ENCODE assay signal across 9 mouse cellular contexts in genomic region chr5:31138968-31139425, GRCm38 (mm10). TPM values are rescaled to one million over a fixed set of nuclear protein-coding genes. Genes with fewer than 3 reads are reported as not detected.
DNase-seq lines count a peak whose midpoint lies in the region; ATAC-seq lines count a peak whose summit lies in the region.
"Had no signal": no experiment of that assay in that cellular context is flagged by ENCODE, and none has a peak within 500 bp of the region (broad histone marks: within the 10 kb centered on the region; RNA-seq: fewer than 3 reads in every experiment).

No protein-coding gene starts in this region.

- H3K4me1 ChIP-seq in heart, embryonic 13.5 days, result peaks cover 28% of the 10 kb centered on the region

- intact Hi-C loops in heart, postnatal 14 days (cut with DNase I), result no loop called here
- intact Hi-C loops in gastrocnemius, postnatal 36 days (cut with DNase I), result no loop called here
- intact Hi-C loops in left cerebral cortex, postnatal 14 days (cut with DNase I), result no loop called here

- peaks cover 65% of the 10 kb centered on the region for H3K27me3 ChIP-seq in heart, embryonic 13.5 days (replicated peaks)

- no peak overlapping the region for H3K27ac ChIP-seq in heart, embryonic 13.5 days (replicated peaks)

- no peaks in the 10 kb centered on the region for H3K9me3 ChIP-seq in heart, embryonic 13.5 days

- H3K36me3 ChIP-seq in heart, embryonic 13.5 days, result peaks cover 23% of the 10 kb centered on the region

- no peak overlapping the region for H3K9ac ChIP-seq in heart, embryonic 13.5 days

- no peak for ATAC-seq in heart, embryonic 13.5 days (ENCODE audit: extremely low read depth, insufficient number of reproducible peaks, low FRiP score, low TSS enrichment)

- no peak for DNase-seq in heart, adult 18-20 months
- DNase-seq in R1 (ENCODE audit: low read depth, low spot score), result peak; percentile 84
- peak; percentile 15 to 26 for DNase-seq in heart, postnatal 14 days
- peak; percentile 42 for DNase-seq in mesoderm, embryonic 11.5 days (ENCODE audit: low read depth, low spot score)
- no peak for DNase-seq in gastrocnemius, postnatal 36 days
- DNase-seq in left cerebral cortex, postnatal 14 days (ENCODE audit: low spot score in 2 of 2), result no peak
- DNase-seq in layer of hippocampus, adult 18-20 months (ENCODE audit: low spot score in 2 of 2), result no peak

- H3K4me3 ChIP-seq in heart, embryonic 13.5 days, result peak overlapping the region; percentile 45

- peak overlapping the region; percentile 69 for H3K4me2 ChIP-seq in heart, embryonic 13.5 days

- WGBS in heart, embryonic 13.5 days, result 6% methylated on average over 9 of the region's 9 CpGs

RNA-seq across cellular contexts. Expression of gene Ucn, which starts 0.4 kb away (rescaled TPM):
- polyA plus RNA-seq in heart, embryonic 13.5 days (2015; fragmentation: Nextera tagmentation; extraction: Ambion mirVana), result 0.45 TPM in 1 of 2 replicates, not detected in the other
- total RNA-seq in heart, adult 18-20 months (2021), result not detected
- not detected for total RNA-seq in heart, postnatal 14 days (2021)
- not detected for total RNA-seq in gastrocnemius, postnatal 36 days (2021)
- total RNA-seq in left cerebral cortex, postnatal 14 days (2021), result 1 to 10 TPM; 2.5 to 2.7 TPM
- not detected for total RNA-seq in layer of hippocampus, adult 18-20 months (2021)
- total RNA-seq: G1E had no signal
- polyA plus RNA-seq: G1E had no signal

RNA-seq across cellular contexts. Expression of gene Mpv17, which starts 15.1 kb away (rescaled TPM):
- polyA plus RNA-seq in heart, embryonic 13.5 days (2015; fragmentation: Nextera tagmentation; extraction: Ambion mirVana), result 68.0 and 89.4 TPM in 2 replicates
- total RNA-seq in heart, adult 18-20 months (2021), result 10 to 100 TPM; 43.4 to 49.2 TPM
- 10 to 100 TPM; 55.1 to 56.0 TPM for total RNA-seq in heart, postnatal 14 days (2021)
- 10 to 100 TPM; 19.1 to 23.9 TPM for total RNA-seq in gastrocnemius, postnatal 36 days (2021)
- total RNA-seq in left cerebral cortex, postnatal 14 days (2021), result 10 to 100 TPM; 40.5 to 49.8 TPM
- 10 to 100 TPM; 57.4 to 61.8 TPM for total RNA-seq in layer of hippocampus, adult 18-20 months (2021)

RNA-seq across cellular contexts. Expression of gene Trim54, which starts 22.5 kb away (rescaled TPM):
- polyA plus RNA-seq in heart, embryonic 13.5 days (2015; fragmentation: Nextera tagmentation; extraction: Ambion mirVana), result 10.7 and 13.9 TPM in 2 replicates
- total RNA-seq in heart, adult 18-20 months (2021), result 100 to 1,000 TPM; 344 to 355 TPM
- 100 to 1,000 TPM; 102 to 129 TPM for total RNA-seq in heart, postnatal 14 days (2021)
- total RNA-seq in gastrocnemius, postnatal 36 days (2021), result 100 to 1,000 TPM; 349 to 367 TPM
- total RNA-seq in left cerebral cortex, postnatal 14 days (2021), result 1 to 10 TPM; 1.9 to 2.0 TPM
- total RNA-seq in layer of hippocampus, adult 18-20 months (2021), result not detected
- total RNA-seq: G1E had no signal
- polyA plus RNA-seq: G1E had no signal

RNA-seq across cellular contexts. Expression of gene Slc30a3, which starts 31.0 kb away (rescaled TPM):
- polyA plus RNA-seq in heart, embryonic 13.5 days (2015; fragmentation: Nextera tagmentation; extraction: Ambion mirVana), result 0.21 and 0.69 TPM in 2 replicates
- not detected for total RNA-seq in heart, adult 18-20 months (2021)
- under 1 TPM in 1 of 2 experiments, not detected in 1; 0.27 TPM for total RNA-seq in heart, postnatal 14 days (2021)
- not detected for total RNA-seq in gastrocnemius, postnatal 36 days (2021)
- total RNA-seq in left cerebral cortex, postnatal 14 days (2021), result 100 to 1,000 TPM; 148 to 193 TPM
- 10 to 100 TPM; 84.1 to 93.8 TPM for total RNA-seq in layer of hippocampus, adult 18-20 months (2021)
- polyA plus RNA-seq: G1E had no signal

RNA-seq across cellular contexts. Expression of gene Dnajc5g, which starts 32.9 kb away (rescaled TPM):
- not detected in 2 replicates for polyA plus RNA-seq in heart, embryonic 13.5 days (2015; fragmentation: Nextera tagmentation; extraction: Ambion mirVana)
- not detected for total RNA-seq in heart, adult 18-20 months (2021)
- not detected for total RNA-seq in heart, postnatal 14 days (2021)
- not detected for total RNA-seq in gastrocnemius, postnatal 36 days (2021)
- not detected for total RNA-seq in left cerebral cortex, postnatal 14 days (2021)
- total RNA-seq in layer of hippocampus, adult 18-20 months (2021), result not detected
- total RNA-seq: G1E had no signal
- polyA plus RNA-seq: G1E had no signal

Comparison
In these comparisons a context has a peak if more than half of its experiments do, and no peak if none do; other contexts are left out.
1. DNase-seq: peak in R1 (single experiment), heart, postnatal 14 days (2 of 2) and mesoderm, embryonic 11.5 days (single experiment); none in heart, adult 18-20 months (0 of 2), gastrocnemius, postnatal 36 days (0 of 2), left cerebral cortex, postnatal 14 days (0 of 2) and layer of hippocampus, adult 18-20 months (0 of 2).
2. RNA of gene Trim54, which starts 22.5 kb away (total RNA-seq): 349 to 367 TPM in gastrocnemius, postnatal 36 days, 344 to 355 TPM in heart, adult 18-20 months and 102 to 129 TPM in heart, postnatal 14 days; 1.9 to 2.0 TPM in left cerebral cortex, postnatal 14 days and not detected in layer of hippocampus, adult 18-20 months; every median in the first group is over 10 times any median in the second.